Mouse (Mus musculus): ENCODE measurements around the gene Atg4b.
"Not testable (repeated sequence)": the region's sequence is repeated elsewhere in the genome, so short reads cannot be mapped to it uniquely, and the experiment has no call there.

Gene Atg4b

DNA sequence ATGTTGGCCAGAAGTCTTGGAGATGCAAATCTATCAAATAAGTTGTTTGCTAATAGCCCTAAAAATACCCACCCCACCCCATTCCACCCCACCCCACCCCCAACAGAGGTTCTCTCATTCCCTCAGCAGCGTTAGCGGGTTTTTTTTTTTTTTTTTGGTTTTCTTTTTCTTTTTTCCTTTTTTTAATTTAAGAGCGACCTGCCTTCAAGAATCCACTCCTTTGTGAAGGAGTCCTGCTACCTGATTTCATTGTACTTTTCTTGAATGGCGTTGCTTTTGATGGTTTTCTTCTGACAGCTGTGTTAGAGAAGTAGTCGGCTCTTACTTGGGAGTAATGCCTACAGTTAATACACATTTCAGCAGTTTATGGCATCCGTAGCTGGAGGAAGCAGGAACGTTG lies 4.3 kb downstream of the Atg4b start:
- no peak for DNase-seq (ENCODE audit: low read depth, low spot score)

DNA sequence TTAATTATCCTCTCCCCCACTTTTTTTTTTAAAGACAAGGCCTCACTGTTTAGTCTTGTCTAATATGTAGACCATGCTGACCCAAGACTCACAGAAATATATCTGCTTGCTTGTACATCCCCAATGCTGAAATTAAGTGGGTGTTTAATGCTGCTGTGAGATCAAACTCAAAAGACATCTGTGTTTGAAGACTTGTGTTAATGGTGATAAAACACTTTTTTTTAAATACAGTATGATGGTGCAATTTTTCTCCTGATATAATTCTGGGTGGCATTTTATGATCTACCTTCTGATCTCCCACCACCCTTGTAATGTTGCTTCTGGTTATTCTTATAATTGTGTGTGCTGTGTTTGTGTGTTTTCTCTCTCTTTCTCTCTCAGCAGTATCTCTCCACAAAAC lies 4.9 kb downstream of the Atg4b start:
- no peak for DNase-seq (ENCODE audit: low read depth, low spot score)

DNA sequence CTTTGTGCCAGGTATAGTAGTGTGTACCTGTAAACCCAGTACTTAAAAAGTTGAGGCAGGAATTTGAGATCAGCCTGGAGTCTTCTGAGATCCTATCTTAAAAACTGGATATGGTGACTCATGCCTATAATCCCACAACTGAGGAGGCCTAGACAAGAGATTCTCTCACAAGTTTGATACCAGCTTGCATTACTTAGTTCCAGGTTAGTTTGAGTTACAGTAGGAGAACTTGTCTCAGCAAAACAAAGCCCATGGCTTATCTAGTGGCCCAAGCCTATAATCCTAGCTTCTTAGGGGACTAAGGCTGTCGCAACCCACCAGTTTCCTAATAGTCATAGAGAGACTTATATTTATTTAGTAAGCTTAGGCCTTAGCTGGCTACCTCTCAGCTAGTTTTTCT lies 8.8 kb downstream of the Atg4b start:
- DNase-seq (ENCODE audit: low read depth, low spot score), result no peak

DNA sequence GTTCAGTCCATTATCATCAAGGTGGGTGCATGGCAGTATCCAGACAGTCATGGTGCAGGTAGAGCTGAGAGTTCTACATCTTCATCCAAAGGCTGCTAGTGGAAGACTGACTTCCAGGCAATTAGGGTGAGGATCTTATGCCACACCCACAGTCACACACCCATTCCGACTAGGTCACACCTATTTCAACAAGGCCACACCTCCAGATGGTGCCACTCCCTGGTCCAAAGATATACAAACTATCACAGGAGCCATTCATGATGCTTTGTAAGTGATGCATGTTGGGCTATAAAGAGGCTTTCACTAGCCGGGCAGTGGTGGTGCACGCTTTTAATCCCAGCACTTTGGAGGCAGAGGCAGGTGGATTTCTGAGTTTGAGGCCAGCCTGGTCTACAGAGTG lies 12.2 kb downstream of the Atg4b start:
- not testable (repeated sequence) for DNase-seq (ENCODE audit: low read depth, low spot score)

DNA sequence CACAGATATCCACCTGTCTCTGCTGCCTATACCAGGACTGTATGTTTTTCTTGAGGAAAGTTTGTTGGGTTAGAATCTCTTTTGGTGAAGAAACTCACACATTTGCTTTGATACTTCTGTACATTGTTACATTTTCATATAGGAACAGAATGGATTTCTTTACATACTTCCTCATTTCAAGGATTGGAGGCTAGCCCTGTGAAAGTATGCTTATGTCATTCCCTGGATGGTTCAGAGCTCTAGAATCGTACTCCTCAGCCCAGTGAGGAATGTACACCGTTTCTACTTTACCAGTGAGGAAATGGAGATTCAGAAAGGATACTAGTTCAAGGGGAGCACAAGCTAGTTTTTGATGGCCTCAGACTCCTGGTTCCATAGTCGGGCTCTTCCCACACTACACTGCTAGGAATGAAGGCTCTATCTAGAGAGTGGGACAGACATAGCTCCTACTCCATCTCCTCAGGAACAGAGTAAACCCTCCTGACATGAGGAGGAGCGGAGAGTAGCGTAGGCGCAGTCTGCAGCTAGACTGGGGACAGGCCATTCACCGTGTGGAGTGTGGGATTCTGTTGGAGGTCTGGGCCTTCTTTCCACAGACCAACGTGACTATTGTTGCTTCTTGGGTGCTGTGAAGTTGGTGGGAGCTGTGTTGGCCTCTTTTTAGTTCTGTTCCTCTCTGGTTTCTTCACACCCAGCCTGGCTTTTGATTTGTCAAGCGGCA lies 13.7 kb downstream of the Atg4b start:
- no peak for DNase-seq (ENCODE audit: low read depth, low spot score)

DNA sequence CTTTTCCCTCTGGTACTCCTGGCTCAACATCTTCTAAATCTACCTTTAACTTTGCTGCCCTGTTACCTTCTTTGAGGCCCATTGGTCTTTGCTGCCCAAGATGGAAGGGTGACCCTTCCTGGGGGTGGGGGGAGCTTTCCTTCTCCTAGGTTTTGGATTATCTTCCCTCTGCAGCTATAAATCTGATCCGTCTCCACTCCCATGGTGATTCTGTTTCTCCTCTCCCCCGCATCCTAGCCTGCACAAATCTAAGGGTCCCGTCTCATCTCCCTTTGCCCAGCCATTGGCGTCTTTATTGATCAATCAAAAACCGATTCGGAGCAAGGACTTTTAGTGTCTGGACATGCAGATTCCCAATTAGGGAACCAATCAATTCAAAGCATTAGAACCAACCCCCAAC lies 16.3 kb downstream of the Atg4b start:
- DNase-seq (ENCODE audit: low read depth, low spot score), result no peak

DNA sequence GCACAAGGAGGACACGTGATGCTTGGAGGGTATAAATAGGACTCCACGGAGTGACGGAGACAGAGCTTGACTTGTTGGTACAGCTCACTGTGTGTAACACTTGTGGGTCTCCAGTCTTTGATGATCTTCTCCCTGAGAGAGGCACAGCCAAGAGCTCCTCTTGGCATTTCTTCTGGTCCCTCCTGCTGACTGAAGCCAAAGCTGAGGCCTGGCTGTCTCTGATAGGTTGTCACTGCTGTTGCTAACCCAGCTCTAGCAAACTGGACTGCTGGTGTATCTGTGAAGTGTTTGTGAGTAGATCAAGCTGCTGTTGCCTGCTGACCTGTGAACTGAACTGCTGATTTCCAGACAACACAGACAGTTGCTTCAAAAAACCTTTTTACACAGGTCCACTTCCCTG lies 18.6 kb downstream of the Atg4b start:
- DNase-seq (ENCODE audit: low read depth, low spot score), result no peak

DNA sequence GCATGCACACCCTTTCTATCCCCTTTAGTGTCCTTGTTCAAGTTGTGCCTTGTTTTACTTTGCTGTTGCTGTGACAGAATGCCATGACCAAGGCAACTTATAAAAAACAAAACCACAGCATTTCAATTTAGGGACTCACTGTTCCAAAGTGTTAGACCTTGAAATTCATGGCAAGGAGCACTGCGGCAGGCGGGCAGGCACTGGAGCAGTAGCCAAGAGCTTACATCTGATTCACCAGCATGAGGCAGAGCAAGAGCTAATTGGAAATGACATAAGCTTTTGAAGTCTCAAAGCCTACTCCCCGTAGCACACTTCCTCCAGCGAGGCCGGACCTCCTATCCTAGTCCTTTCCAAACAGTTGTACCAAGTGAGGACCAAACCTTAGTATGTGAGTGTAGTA lies 25.4 kb downstream of the Atg4b start:
- no peak for DNase-seq (ENCODE audit: low read depth, low spot score)

DNA sequence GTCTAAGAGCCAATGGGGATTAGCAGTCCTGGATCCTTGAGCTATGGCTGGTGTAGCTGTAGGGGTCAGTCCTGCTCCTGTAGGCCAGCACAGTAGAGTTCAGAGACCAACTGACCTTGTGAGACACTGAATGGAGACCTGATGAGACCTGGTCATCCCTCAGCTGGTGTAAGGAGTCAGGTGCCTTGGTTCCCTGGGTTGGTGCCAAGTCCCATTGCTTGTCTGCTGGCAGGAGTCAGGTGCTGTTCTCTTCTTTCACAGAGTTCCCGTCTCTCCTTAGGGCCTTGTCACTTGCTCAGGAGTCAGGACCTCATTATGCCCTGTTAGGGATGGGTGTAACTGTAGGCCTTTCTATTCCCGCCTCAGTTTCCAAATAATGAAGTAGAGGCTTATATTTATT lies 35.6 kb downstream of the Atg4b start:
- no peak for DNase-seq (ENCODE audit: low read depth, low spot score)

DNA sequence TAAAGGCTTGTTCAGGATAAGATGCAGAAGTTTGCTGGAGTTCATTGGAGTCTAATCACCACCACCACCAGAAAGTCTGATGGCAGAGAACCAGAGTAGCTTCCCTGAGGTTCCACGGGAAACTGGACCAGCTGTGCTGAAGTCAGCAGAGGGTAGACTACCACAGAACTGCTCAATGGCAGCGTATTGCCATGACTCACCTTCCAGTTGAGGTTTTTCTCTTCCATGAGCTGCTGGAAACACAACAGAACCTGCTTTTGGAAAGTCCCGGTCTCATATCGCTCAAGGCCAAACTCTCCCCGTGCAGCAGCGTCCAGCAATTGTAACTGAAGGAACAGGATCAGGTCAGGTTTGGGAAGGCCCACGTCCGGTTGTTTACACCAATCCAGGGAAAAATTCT lies 43.2 kb downstream of the Atg4b start:
- no peak for DNase-seq (ENCODE audit: low read depth, low spot score)

DNA sequence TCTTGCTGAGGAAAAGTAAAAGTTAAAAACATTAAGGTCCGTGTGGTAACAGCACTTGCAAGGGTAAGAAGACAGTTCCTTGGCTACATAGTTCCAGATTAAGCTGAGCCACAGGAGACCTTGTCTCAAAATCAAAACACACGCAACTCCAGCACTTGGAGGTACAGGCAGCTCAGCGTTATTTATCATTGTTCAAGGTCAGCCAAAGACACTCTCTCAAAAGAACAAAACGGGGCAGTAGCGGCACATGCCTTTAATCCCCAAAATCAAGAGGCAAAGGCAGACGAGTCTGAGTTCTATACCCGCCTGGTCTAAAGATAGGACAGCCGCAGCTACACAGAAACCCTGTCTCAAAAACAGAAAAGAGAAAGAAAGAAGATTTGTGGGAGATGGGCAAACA lies 44.6 kb downstream of the Atg4b start:
- DNase-seq (ENCODE audit: low read depth, low spot score), result no peak

DNA sequence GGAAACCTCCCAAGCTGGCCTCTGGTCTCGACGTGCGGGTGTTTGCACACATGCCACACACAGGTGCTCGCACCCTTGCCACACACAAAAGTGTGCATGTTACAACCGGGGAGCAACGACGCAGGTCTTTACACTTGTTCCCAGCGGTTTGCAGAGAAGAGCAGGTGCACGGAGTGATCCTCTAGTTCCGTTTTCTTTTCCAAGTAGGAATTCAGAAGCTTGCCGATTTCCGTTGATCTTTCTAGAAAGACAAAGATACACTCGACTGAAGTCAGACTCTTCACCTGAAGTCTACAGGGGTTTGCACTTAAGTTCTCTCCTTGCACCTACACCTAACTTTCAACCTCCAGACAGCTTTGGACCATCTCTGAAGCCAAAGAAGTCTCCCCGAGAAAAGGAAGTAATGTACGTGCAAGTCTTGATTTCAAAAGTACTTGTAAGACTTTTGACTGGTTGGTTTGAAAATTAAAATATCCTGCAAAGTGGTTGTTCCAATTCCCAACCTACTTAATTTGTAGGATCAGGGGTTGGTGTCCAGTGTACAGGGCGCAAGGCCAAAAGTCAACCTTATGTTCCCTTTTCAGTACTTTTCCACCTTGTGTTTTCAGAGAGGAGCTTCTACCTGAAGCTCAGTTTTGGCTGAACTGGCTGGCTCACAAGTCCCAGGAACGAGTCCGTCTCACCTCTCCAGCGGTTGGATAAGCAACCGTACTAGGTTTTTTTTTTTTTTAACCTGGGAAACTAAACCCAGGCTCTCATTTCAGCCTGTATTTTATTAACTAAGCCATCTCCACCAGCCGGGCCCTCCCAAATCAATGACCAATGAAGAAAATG lies 49.6 kb downstream of the Atg4b start:
- DNase-seq (ENCODE audit: low read depth, low spot score), result peak; percentile 3

DNA sequence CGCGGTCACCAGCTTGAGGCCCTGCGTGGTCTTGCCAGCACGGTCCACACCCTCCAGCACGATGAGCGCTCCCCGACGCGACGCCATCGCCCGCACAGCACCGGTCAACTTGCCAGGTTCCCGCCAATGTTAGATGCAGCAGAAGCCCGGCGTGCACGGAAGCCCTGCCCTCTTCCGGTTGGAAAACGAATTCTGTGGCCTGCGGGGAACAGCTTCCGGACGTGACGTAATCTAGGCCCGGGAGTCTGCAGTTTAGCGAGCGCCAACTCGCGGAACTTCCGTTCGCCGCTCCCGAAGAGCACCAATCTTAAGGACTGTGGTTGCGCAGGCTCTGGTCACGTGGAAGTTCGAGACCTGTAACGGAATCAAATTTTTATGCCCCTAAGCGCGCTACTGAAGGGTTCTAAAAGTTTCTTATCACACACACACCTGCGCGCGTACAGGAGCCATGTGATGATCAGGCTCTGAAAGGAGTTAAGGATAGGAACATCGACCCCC lies 50.5 kb downstream of the Atg4b start, which contains the start of gene Dtymk:
TSS of gene Dtymk (minus strand) at position 194 of the 498 bp plus-strand sequence.
- DNase-seq (ENCODE audit: low read depth, low spot score), result peak; percentile 97

DNA sequence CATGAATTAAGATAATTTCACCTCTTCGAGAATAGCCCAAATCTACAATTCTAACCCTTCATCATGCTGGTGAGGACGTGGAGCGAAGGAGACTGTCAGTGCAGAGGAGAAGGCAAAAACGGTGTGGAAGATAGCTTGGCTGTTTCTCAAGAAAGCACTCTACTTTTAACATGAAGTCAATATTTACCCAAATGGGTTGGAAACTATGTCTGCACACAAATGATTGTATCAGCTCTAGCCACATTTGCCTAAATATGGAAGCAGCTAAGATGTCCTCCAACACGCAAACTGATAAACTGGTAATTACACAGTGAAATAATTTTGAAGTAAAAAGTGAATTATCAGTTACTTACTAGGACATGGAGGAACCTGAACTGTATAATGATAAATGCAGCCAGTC lies 51.5 kb downstream of the Atg4b start:
- DNase-seq (ENCODE audit: low read depth, low spot score), result peak; percentile 23

DNA sequence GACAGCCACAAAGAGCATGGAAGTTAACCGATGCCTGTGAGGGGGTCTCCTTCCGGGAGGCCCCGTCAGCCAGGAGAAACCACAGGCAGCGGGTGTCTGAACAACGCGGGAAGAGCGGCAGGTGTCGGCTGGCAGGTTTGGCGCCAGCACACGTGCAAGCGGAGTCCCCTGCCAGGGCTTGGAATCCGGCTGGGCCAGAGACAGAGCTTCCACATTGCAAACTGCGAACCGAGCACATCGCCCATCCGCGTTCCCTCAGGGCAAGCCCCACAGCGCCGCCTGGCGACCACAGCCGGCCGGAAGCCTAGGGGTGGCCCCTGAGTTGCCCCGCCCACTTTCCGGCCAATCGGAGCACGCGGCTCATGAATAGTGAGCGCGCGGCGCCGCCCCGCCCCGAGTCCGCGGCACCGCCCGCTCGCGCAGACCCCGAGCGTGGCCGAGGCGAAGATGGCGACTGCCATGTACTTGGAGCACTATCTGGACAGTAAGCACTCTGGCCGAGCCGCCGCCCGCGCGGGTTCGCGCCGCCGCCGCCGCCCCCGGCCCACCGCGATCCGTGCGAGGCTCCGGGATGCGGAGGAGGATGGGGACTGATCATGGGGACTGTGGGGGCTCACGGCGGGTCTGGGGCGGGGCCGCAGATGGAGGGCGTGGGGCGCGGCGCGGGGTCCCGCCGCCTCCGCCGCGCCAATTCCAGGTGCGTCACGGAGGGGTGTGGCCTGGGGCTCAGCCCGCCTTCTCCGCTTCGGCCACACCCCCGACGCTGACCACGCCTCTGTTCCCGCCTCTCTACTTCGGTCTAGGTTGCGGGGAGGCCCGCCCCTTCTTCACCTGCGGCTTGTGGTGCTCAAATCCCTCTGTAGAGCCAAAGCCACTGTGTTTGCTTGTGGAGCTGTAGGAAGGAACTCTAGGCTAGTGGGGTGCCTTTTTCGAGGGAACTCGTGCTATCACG lies 52.5 kb downstream of the Atg4b start, which contains the start of gene Ing5:
TSS of gene Ing5 (plus strand) at position 410 of the 952 bp plus-strand sequence.
- DNase-seq (ENCODE audit: low read depth, low spot score), result peak; percentile 98

DNA sequence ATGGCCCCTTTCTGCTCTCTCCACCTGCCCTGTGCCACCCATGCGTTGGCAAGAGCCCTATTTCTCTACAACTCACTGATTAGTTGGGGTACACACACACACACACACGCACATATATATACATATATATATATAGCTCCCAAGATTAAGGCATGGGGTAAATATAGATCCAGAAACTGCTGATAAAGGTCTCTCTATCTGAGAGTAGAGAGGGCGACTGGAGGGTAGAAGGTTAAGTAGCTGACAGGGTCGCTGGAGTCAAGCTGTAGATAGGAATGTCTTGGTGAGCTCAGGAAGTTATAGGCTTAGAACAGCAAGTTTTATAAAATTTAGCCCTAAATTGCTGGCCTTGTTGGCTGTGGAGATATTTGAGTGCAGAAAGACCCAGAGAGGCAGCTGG lies 53.5 kb downstream of the Atg4b start:
- DNase-seq (ENCODE audit: low read depth, low spot score), result no peak

DNA sequence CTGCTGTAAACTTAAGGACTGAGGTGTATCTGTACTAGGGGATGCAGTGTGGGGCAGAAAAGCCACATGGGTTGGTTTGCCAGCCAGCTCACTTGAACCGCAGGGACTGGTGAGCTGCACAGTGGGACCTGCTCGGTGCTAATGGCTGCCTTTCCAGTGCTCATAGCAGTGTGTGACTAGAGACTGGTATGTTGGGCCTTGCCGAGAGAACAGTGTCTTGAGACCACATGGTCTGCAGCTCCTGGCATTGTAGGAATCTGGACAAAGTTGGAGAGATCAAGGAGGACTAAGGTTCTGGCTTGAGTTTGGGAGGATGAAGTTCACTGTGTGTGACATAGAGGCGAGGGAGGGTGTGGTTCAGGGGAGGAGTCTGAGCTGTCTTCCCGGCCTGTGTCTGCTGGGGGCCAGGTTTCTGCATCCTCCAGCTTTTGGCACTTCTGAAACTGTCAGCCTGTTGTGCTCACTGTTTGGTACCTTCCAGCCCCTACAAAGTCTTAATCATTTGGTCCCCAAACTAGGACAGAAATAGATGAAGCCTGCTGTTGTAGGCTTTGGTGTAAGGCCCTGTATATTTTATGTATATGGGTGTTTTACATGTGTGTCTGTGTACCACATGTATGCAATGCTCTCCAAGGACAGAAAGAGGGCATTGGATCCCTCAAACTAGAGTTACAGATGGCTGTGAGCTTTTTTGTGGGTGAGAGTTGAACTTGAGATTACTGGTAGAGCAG lies 54.1 kb downstream of the Atg4b start:
- DNase-seq (ENCODE audit: low read depth, low spot score), result peak; percentile 18

DNA sequence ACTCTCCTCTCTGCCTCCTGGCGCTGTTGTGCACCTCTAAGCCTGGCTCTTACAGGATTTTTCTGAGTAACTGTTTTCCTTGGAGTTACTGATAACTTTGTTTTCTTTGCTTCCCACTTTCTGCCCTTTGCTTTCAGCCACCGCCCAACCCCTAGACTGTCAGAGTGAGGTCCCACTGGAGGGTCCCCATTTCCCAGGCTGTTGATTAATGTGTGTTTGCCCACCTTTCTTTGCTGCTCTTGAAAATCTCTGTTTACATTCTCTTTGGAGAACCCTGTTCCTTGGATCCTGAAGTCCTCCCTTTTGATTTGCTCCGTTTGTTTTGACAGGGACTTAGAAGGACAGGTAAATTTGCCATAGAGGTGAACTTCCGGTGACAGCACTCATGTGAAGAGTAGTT lies 57.6 kb downstream of the Atg4b start:
- DNase-seq (ENCODE audit: low read depth, low spot score), result no peak

DNA sequence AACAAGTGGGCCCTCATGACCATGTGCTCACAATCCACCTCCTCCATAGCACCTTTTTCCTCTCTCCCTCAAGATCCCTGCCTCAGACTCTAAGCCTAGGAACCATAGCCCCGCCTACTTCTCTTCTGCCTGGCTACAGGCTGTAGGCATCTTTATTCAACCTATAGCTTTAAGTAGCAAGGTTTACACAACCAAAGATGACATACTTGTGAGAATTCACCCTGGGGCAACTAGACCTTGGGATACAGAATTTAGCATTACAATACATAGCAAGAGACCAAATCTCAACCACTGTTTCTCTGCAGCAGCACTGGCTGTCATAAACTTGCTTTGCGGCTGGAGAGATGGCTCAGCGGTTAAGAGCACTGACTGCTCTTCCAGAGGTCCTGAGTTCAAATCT lies 58.7 kb downstream of the Atg4b start:
- DNase-seq (ENCODE audit: low read depth, low spot score), result no peak

DNA sequence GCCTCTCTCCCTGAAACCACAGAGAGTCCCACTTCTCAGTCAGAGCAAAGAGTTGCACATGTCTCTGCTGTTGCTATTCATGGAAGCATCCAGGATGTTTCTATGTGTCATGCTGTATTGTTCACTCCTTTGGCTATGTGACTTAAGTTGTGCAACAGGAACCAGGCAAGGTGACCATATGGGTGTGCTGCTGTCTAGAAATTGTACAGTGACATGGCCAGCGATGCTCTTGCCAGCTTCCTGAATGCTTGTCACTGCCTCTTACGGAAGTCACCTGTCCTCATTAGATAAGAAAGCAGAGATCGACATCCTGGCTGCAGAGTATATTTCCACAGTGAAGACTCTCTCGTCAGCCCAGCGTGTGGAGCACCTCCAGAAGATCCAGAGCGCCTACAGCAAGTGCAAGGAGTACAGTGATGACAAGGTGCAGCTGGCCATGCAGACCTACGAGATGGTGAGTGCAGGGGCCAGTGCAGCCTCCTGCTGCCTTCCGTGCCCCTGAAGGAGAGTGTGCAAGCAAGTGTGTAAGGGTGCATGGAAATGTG lies 60.3 kb downstream of the Atg4b start:
- no peak for DNase-seq (ENCODE audit: low read depth, low spot score)

Measured in CD4-positive helper T cell, adult 2 months (primary cell).